Mouse (Mus musculus): ENCODE data around the gene E2f6. TPM values are rescaled to one million over a fixed set of nuclear protein-coding genes. Genes with fewer than 3 reads are reported as not detected.

Gene E2f6
- total and polyA plus RNA-seq, 3 experiments = 35.4 to 67.0 TPM; not detected in 1

DNA sequence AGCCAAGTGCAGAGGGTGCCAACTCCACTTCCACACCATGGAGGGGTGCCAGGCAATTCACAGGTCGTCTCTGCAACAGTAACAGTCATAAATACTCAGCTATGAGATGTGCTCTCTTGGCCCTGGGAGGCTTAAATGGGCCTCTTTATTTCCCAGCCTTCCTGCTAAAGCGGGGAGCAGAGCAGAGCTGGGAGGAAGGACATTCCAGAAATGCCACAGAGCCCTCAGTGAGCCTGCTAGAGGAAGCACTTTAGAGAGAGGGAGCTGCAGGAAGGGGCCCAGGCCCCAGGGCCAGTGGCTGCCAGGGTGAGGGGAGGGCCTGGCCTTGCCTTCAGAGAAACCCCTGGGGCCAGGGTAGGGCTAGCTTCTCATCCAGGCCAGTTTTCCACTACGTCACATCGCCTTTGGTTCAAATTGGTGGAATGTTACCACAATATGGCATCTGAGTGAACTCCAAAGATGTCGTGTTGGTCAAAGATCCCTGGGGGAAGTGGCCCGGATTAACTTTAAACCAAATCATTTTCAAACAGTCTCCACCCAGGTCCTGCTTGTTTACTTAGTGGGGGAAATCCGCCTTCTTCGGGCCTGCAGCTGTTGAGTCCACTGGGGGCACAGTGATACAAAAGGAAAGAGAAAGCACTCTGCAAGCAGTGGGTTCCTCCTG is 59.8 kb downstream of the E2f6 start:
- Histone ChIP-seq H3K9me3 (replicated peaks; ENCODE audit: insufficient read depth, low read length) (no peaks in the 10 kb centered on the region), H3K4me1 (ENCODE audit: control insufficient read depth in 1 of 2, insufficient read depth in 2 of 2, low read length in 2 of 2) (peaks cover 4 to 9% of the 10 kb centered on the region in 2 experiments), H3K4me3 (ENCODE audit: control insufficient read depth in 1 of 2, insufficient read depth in 1 of 2, low read depth in 2 of 2, low read length in 2 of 2) (no peak overlapping the region), H3K9ac (ENCODE audit: control insufficient read depth, low read depth, low read length, poor library complexity, severe bottlenecking) (no peak overlapping the region), H3K79me2 (ENCODE audit: control insufficient read depth, insufficient read depth, low read length, poor library complexity) (no peaks in the 10 kb centered on the region), H3K27me3 (ENCODE audit: control insufficient read depth in 1 of 2, insufficient read depth in 2 of 2, low read length in 2 of 2) (no peaks in the 10 kb centered on the region), H3K27ac (ENCODE audit: control insufficient read depth, low read depth, low read length) (no peak overlapping the region), H3K36me3 (ENCODE audit: control insufficient read depth in 1 of 2, insufficient read depth in 2 of 2, low read length in 2 of 2) (peaks cover 0 to 9% of the 10 kb centered on the region in 2 experiments; a peak in 2 of 4 replicates)
- DNase-seq (ENCODE audit: low read depth, low spot score) = no peak
- TF ChIP-seq POLR2A (IDR thresholded peaks at IDR 0.05; ENCODE audit: control insufficient read depth in 1 of 2, insufficient read depth in 1 of 2, low read depth in 1 of 2, low read length in 2 of 2, poor library complexity in 1 of 2) = no peak
- TF ChIP-seq ELF1 (IDR thresholded peaks at IDR 0.05; ENCODE audit: low read depth, low read length) = no peak
- no peak for TF ChIP-seq RCOR1 (IDR thresholded peaks at IDR 0.05; ENCODE audit: low read depth, low read length)

DNA sequence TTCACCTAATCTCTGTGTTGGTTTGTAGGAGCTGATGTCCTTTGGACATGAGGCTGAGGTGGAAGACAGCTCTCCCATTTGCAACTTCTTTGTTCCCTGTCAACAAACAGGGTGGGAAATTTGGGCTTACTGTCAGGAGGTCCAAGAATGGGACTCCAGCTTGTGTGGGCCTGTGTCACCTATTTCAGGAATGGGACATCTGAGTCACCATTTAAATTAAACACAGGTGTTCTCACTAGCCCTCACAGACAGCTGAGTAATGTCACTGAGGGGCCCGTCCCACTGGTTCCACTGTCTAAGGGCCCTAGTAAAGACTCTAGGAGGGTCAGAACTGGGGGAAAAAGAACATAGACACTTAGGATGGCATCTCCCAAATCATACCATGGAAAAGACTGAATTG is 61.2 kb downstream of the E2f6 start:
- H3K36me3 ChIP-seq (ENCODE audit: control insufficient read depth in 1 of 2, insufficient read depth in 2 of 2, low read length in 2 of 2) = no peaks in the 10 kb centered on the region
- no peaks in the 10 kb centered on the region for H3K4me1 ChIP-seq (ENCODE audit: control insufficient read depth in 1 of 2, insufficient read depth in 2 of 2, low read length in 2 of 2)
- no peak for DNase-seq (ENCODE audit: low read depth, low spot score)
- H3K27ac ChIP-seq (ENCODE audit: control insufficient read depth, low read depth, low read length) = no peak overlapping the region
- H3K9me3 ChIP-seq (replicated peaks; ENCODE audit: insufficient read depth, low read length) = no peaks in the 10 kb centered on the region
- no peaks in the 10 kb centered on the region for H3K79me2 ChIP-seq (ENCODE audit: control insufficient read depth, insufficient read depth, low read length, poor library complexity)
- no peak overlapping the region for H3K4me3 ChIP-seq (ENCODE audit: control insufficient read depth in 1 of 2, insufficient read depth in 1 of 2, low read depth in 2 of 2, low read length in 2 of 2)
- H3K27me3 ChIP-seq (ENCODE audit: control insufficient read depth in 1 of 2, insufficient read depth in 2 of 2, low read length in 2 of 2) = no peaks in the 10 kb centered on the region
- no peak overlapping the region for H3K9ac ChIP-seq (ENCODE audit: control insufficient read depth, low read depth, low read length, poor library complexity, severe bottlenecking)
- TF ChIP-seq POLR2AphosphoS2 (IDR thresholded peaks at IDR 0.05; ENCODE audit: low read length) = no peak
- TF ChIP-seq MYB (IDR thresholded peaks at IDR 0.05; ENCODE audit: low read depth, low read length) = no peak
- no peak for TF ChIP-seq MAZ (IDR thresholded peaks at IDR 0.05; ENCODE audit: low read depth, low read length)
- no peak for TF ChIP-seq SMC3 (IDR thresholded peaks at IDR 0.05; ENCODE audit: low read depth, low read length)
- no peak for TF ChIP-seq ZNF384 (IDR thresholded peaks at IDR 0.05; ENCODE audit: low read depth, low read length)
- no peak for TF ChIP-seq E2F4 (IDR thresholded peaks at IDR 0.05; ENCODE audit: borderline replicate concordance, low read depth, low read length)
- TF ChIP-seq ZKSCAN1 (IDR thresholded peaks at IDR 0.05; ENCODE audit: low read depth, low read length) = no peak
- no peak for TF ChIP-seq NELFE (IDR thresholded peaks at IDR 0.05; ENCODE audit: low read depth, low read length)
- no peak for TF ChIP-seq MYC (IDR thresholded peaks at IDR 0.05; ENCODE audit: low read depth, low read length)

- H3K4me3 ChIP-seq (ENCODE audit: control insufficient read depth in 1 of 2, insufficient read depth in 1 of 2, low read depth in 2 of 2, low read length in 2 of 2) = no peak overlapping the region
- H3K36me3 ChIP-seq (ENCODE audit: control insufficient read depth in 1 of 2, insufficient read depth in 2 of 2, low read length in 2 of 2) = no peaks in the 10 kb centered on the region
- peaks cover 0 to 1% of the 10 kb centered on the region in 2 experiments; a peak in 1 of 4 replicates for H3K27me3 ChIP-seq (ENCODE audit: control insufficient read depth in 1 of 2, insufficient read depth in 2 of 2, low read length in 2 of 2)
- H3K27ac ChIP-seq (ENCODE audit: control insufficient read depth, low read depth, low read length) = no peak overlapping the region
- no peak for DNase-seq (ENCODE audit: low read depth, low spot score)
- TF ChIP-seq POLR2AphosphoS2 (IDR thresholded peaks at IDR 0.05; ENCODE audit: low read length) (no peak), HCFC1 (IDR thresholded peaks at IDR 0.05; ENCODE audit: low read depth, low read length) (no peak), ETS1 (IDR thresholded peaks at IDR 0.05; ENCODE audit: low read depth, low read length) (no peak), RCOR1 (IDR thresholded peaks at IDR 0.05; ENCODE audit: low read depth, low read length) (no peak), ZKSCAN1 (IDR thresholded peaks at IDR 0.05; ENCODE audit: low read depth, low read length) (no peak), NRF1 (IDR thresholded peaks at IDR 0.05; ENCODE audit: insufficient read depth, low read depth, low read length, poor library complexity, severe bottlenecking) (no peak), MAFK (IDR thresholded peaks at IDR 0.05; ENCODE audit: borderline replicate concordance, low read depth, low read length) (no peak), CTCF (IDR thresholded peaks at IDR 0.05 in 2 of 3, conservative IDR thresholded peaks at IDR 0.05 in 1 of 3; ENCODE audit: control insufficient read depth in 1 of 3, insufficient read depth in 1 of 3, low read depth in 2 of 3, low read length in 3 of 3, poor library complexity in 1 of 3, severe bottlenecking in 1 of 3) (no peak), RAD21 (IDR thresholded peaks at IDR 0.05; ENCODE audit: low read depth, low read length) (no peak), POLR2AphosphoS5 (IDR thresholded peaks at IDR 0.05; ENCODE audit: borderline replicate concordance, low read depth, low read length) (no peak), BHLHE40 (IDR thresholded peaks at IDR 0.05; ENCODE audit: borderline replicate concordance, low read depth, low read length) (no peak)
- H3K9ac ChIP-seq (ENCODE audit: control insufficient read depth, low read depth, low read length, poor library complexity, severe bottlenecking) = no peak overlapping the region
- no peaks in the 10 kb centered on the region for H3K79me2 ChIP-seq (ENCODE audit: control insufficient read depth, insufficient read depth, low read length, poor library complexity)
- no peaks in the 10 kb centered on the region for H3K4me1 ChIP-seq (ENCODE audit: control insufficient read depth in 1 of 2, insufficient read depth in 2 of 2, low read length in 2 of 2)
- no peaks in the 10 kb centered on the region for H3K9me3 ChIP-seq (replicated peaks; ENCODE audit: insufficient read depth, low read length)
Measured at GRCm38 (mm10) chr12:16872926-16873464, 62.2 kb downstream of the E2f6 start.
